Mouse (Mus musculus): Measurements from ENCODE around the gene Agap1.

DNA sequence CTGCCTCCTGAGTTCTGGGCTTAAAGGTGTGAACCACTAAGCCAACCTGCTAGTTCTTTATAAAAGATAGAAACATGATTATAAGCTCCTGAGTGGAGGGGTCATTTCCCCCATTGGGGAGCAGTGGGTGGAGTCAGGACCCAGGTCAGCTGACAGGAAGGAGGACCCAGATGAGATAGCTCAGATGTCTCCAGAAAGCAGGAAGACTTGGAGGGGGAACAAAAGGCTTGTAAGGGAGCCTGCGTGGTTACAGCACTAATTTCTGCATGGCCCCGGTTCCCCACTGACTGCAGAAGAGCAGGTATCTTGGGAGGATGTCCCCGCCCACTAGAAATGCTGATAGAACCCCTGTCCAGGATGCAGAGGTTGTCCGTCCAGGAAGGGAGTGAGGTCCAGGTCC is 70.4 kb downstream of the Agap1 start:
- TF ChIP-seq CTCF (IDR thresholded peaks at IDR 0.05; ENCODE audit: borderline replicate concordance, control insufficient read depth, extremely low read depth, insufficient read depth, low read length, poor library complexity): no peak
- no peak for TF ChIP-seq POLR2A (IDR thresholded peaks at IDR 0.05; ENCODE audit: control insufficient read depth, extremely low read depth, insufficient read depth, low read length, poor library complexity)

All from thymus, adult 2 months (tissue).